7 mouse cellular contexts compared by ENCODE assay signal in the genomic region with DNA sequence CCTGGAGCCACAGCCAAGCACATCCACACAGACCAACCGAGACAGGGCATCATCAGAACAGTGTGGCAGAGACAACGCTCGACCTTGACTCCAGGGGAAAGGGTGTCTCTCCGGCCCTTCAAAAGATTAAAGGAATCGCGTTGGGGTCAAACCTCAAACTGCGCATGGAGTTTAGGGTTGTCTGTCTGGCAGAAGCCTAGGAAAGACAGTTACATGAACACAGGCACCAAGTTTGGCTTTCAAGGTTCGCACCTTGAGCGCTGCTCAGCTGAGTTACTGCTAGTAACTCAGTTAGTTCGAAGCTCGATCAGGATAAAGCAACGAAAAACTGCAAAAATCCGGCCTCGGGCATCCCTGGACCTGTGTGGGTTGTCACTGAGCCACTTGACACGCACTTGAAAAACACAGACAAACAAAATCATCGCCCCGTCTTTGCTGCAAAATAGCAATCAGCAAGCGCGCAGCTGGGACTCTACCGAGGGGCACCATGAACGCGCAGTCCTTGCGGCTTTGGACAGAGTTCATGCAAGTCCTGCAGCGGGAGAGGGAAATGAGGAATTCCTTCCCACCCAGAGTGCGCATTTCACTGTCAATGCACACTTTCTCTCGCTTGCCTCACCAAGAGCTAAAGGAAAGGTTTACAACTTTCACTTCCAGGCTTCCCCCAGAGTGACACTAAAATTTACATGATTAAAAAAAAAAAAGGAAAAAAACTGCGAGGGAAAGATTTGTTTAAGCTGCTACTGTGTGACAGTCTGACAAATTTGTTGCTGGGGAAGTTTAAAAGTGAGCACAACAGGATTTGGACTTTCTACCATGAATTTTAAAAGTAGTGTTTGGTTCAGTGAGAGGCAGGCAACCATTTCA.
A peak's percentile ranks its signal among the peaks of the same experiment; 100 is the strongest.
DNase-seq lines count a peak whose midpoint lies in the region; ATAC-seq and TF ChIP-seq lines count a peak whose summit lies in the region.

No protein-coding gene starts in this region.

- H3K4me2 ChIP-seq in lung, embryonic 16.5 days (ENCODE audit: low read depth, low read length) = peak overlapping the region; percentile 95
- H3K4me2 ChIP-seq in embryonic facial prominence, embryonic 13.5 days = peak overlapping the region; percentile 97
- H3K4me2 ChIP-seq in intestine, postnatal 0 days (replicated peaks; ENCODE audit: low read depth) = peak overlapping the region; percentile 21; the same call in 1 of the 2 replicates
- peak overlapping the region; percentile 33 for H3K4me2 ChIP-seq in neural tube, embryonic 15.5 days

- H3K9ac ChIP-seq in lung, embryonic 16.5 days (ENCODE audit: low read length) = peak overlapping the region; percentile 11
- peak overlapping the region; percentile 57 for H3K9ac ChIP-seq in embryonic facial prominence, embryonic 13.5 days
- H3K9ac ChIP-seq in intestine, postnatal 0 days (ENCODE audit: low read depth, low read length) = no peak overlapping the region
- no peak overlapping the region for H3K9ac ChIP-seq in neural tube, embryonic 15.5 days (replicated peaks)

- no peak for TF ChIP-seq CTCF in intestine, postnatal 0 days (IDR thresholded peaks at IDR 0.05; ENCODE audit: low read depth)

- no peaks in the 10 kb centered on the region for H3K36me3 ChIP-seq in lung, embryonic 16.5 days (ENCODE audit: control insufficient read depth, insufficient read depth, low read length)
- no peaks in the 10 kb centered on the region for H3K36me3 ChIP-seq in embryonic facial prominence, embryonic 13.5 days
- H3K36me3 ChIP-seq in intestine, postnatal 0 days (ENCODE audit: control insufficient read depth, insufficient read depth) = no peaks in the 10 kb centered on the region
- no peaks in the 10 kb centered on the region for H3K36me3 ChIP-seq in neural tube, embryonic 15.5 days

- 6% methylated on average over 27 of the region's 27 CpGs for WGBS in lung, embryonic 16.5 days
- WGBS in embryonic facial prominence, embryonic 13.5 days = 4% methylated on average over 27 of the region's 27 CpGs
- 6% methylated on average over 27 of the region's 27 CpGs for WGBS in intestine, postnatal 0 days
- 3% methylated on average over 27 of the region's 27 CpGs for WGBS in neural tube, embryonic 15.5 days

- no peak for DNase-seq in lung, postnatal 25 days (ENCODE audit: low spot score)
- no peak for DNase-seq in adrenal gland, adult 18-20 months (ENCODE audit: low spot score in 2 of 2)
- no peak for DNase-seq in frontal cortex, adult 2 months (ENCODE audit: extremely low spot score in 1 of 2, low spot score in 1 of 2)

- peaks cover 23% of the 10 kb centered on the region for H3K4me1 ChIP-seq in lung, embryonic 16.5 days (replicated peaks; ENCODE audit: control insufficient read depth, insufficient read depth, low read length)
- H3K4me1 ChIP-seq in embryonic facial prominence, embryonic 13.5 days = peaks cover 36% of the 10 kb centered on the region
- peaks cover 8% of the 10 kb centered on the region; the same call in 1 of the 2 replicates for H3K4me1 ChIP-seq in intestine, postnatal 0 days (replicated peaks; ENCODE audit: control insufficient read depth, insufficient read depth, low read length)
- H3K4me1 ChIP-seq in neural tube, embryonic 15.5 days = peaks cover 43% of the 10 kb centered on the region

- H3K27me3 ChIP-seq in lung, embryonic 16.5 days (ENCODE audit: control insufficient read depth, insufficient read depth, low read depth, low read length) = peaks cover 16% of the 10 kb centered on the region; the same call in 1 of the 2 replicates
- peaks cover 29% of the 10 kb centered on the region for H3K27me3 ChIP-seq in embryonic facial prominence, embryonic 13.5 days
- H3K27me3 ChIP-seq in intestine, postnatal 0 days (replicated peaks; ENCODE audit: control insufficient read depth, insufficient read depth, low read length) = peaks cover 31% of the 10 kb centered on the region
- peaks cover 81% of the 10 kb centered on the region for H3K27me3 ChIP-seq in neural tube, embryonic 15.5 days (replicated peaks)

- ATAC-seq in lung, embryonic 16.5 days (ENCODE audit: low read depth) = no peak
- ATAC-seq in embryonic facial prominence, embryonic 13.5 days (ENCODE audit: insufficient number of reproducible peaks, insufficient read depth, low FRiP score, low TSS enrichment, low read depth) = no peak
- no peak for ATAC-seq in intestine, postnatal 0 days
- ATAC-seq in neural tube, embryonic 15.5 days (ENCODE audit: low FRiP score) = no peak

- H3K4me3 ChIP-seq in lung, embryonic 16.5 days (ENCODE audit: low read length) = peak overlapping the region; percentile 26; the same call in 1 of the 2 replicates
- H3K4me3 ChIP-seq in embryonic facial prominence, embryonic 13.5 days = peak overlapping the region; percentile 68
- H3K4me3 ChIP-seq in intestine, postnatal 0 days (ENCODE audit: low read depth, low read length) = peak overlapping the region; percentile 14; the same call in 1 of the 2 replicates
- H3K4me3 ChIP-seq in neural tube, embryonic 15.5 days (replicated peaks) = no peak overlapping the region

- no peaks in the 10 kb centered on the region for H3K9me3 ChIP-seq in lung, embryonic 16.5 days (ENCODE audit: control insufficient read depth, low read length)
- H3K9me3 ChIP-seq in embryonic facial prominence, embryonic 13.5 days = no peaks in the 10 kb centered on the region
- H3K9me3 ChIP-seq in intestine, postnatal 0 days (ENCODE audit: control insufficient read depth) = no peaks in the 10 kb centered on the region
- H3K9me3 ChIP-seq in neural tube, embryonic 15.5 days (replicated peaks) = no peaks in the 10 kb centered on the region

- no peak overlapping the region for H3K27ac ChIP-seq in lung, embryonic 16.5 days (ENCODE audit: low read length)
- 0 out of 2 replicates have a peak overlapping the region, but pooled peaks have one; percentile 3 for H3K27ac ChIP-seq in embryonic facial prominence, embryonic 13.5 days
- H3K27ac ChIP-seq in intestine, postnatal 0 days (ENCODE audit: low read depth, low read length) = no peak overlapping the region
- H3K27ac ChIP-seq in neural tube, embryonic 15.5 days (replicated peaks) = no peak overlapping the region

Comparison
In these comparisons a context has a peak if more than half of its experiments do, and no peak if none do; other contexts are left out.
1. H3K4me2 ChIP-seq: peak in every context shown above with its lines; median percentile 97 in embryonic facial prominence, embryonic 13.5 days; 95 in lung, embryonic 16.5 days; 33 in neural tube, embryonic 15.5 days; 21 in intestine, postnatal 0 days.
2. H3K9ac ChIP-seq: peak in lung, embryonic 16.5 days (single experiment) and embryonic facial prominence, embryonic 13.5 days (single experiment); none in intestine, postnatal 0 days (single experiment) and neural tube, embryonic 15.5 days (single experiment).